Mouse (Mus musculus) heart, postnatal 0 days (tissue): ENCODE measurements around the gene Fmnl1. TPM values are rescaled to one million over a fixed set of nuclear protein-coding genes. Genes with fewer than 3 reads are reported as not detected.

Experiments used
- ATAC-seq: fragments of 200-750 bp; cut with Nextera tagmentation; 2 replicates; pipeline ENCODE4 v1.8.0; 2017; ENCODE audit warnings: low read depth, moderate number of reproducible peaks, moderate library complexity; ENCODE audit not compliant: insufficient read depth
- DNase-seq: peaks from one replicate; pipeline ENCODE4 v3.0.0-alpha.2; 2016; ENCODE audit warnings: low spot score
- H3K27ac ChIP-seq: fragments of 300-500 bp; sonication (generic); 2 replicates; pipeline ENCODE4 v1.5.1; 2014; ENCODE audit warnings: low read depth, mild to moderate bottlenecking
- H3K27me3 ChIP-seq: fragments of 300-500 bp; sonication (generic); 2 replicates; pipeline ENCODE4 v1.6.1; 2014; ENCODE audit warnings: low read length, mixed read lengths; ENCODE audit not compliant: control insufficient read depth, insufficient read depth
- H3K36me3 ChIP-seq: fragments of 300-500 bp; sonication (generic); replicated peaks from 2 replicates; pipeline ENCODE4 v1.6.1; 2014; ENCODE audit warnings: low read length, mixed read lengths; ENCODE audit not compliant: control insufficient read depth, insufficient read depth
- H3K4me1 ChIP-seq: fragments of 300-500 bp; sonication (generic); 2 replicates; pipeline ENCODE4 v1.6.1; 2014; ENCODE audit warnings: antibody characterized with exemption; ENCODE audit not compliant: control insufficient read depth, insufficient read depth
- H3K4me2 ChIP-seq: fragments of 300-500 bp; sonication (generic); 2 replicates; pipeline ENCODE4 v1.6.1; 2014; ENCODE audit warnings: low read depth, mild to moderate bottlenecking, low read length, moderate library complexity
- H3K4me3 ChIP-seq: fragments of 300-500 bp; sonication (generic); 2 replicates; pipeline ENCODE4 v1.5.1; 2014; ENCODE audit warnings: low read depth, low read length
- H3K9ac ChIP-seq: fragments of 300-500 bp; sonication (generic); replicated peaks from 2 replicates; pipeline ENCODE4 v1.6.1; 2014; ENCODE audit warnings: low read depth, low read length, mixed read lengths
- H3K9me3 ChIP-seq: fragments of 300-500 bp; sonication (generic); replicated peaks from 2 replicates; pipeline ENCODE4 v1.6.1; 2016; ENCODE audit warnings: low read length; ENCODE audit not compliant: control insufficient read depth
- CTCF ChIP-seq: IDR thresholded peaks from 2 replicates; pipeline ENCODE4 v1.5.1; 2016; ENCODE audit warnings: antibody characterized with exemption, control low read depth, low read depth
- EP300 ChIP-seq: IDR thresholded peaks from 2 replicates; pipeline ENCODE4 v1.6.1; 2016; ENCODE audit warnings: antibody characterized with exemption, low read depth
- WGBS: fragments of 180-500 bp; shearing (Covaris S2); extraction: QIAGEN DNeasy Blood & Tissue Kit; methylation state at CpG from one replicate; pipeline ENCODE4 v1.1.7; 2014; 5-methylcytosine and 5-hydroxymethylcytosine counted together
- polyA plus RNA-seq: library from polyadenylated mRNA; unstranded; fragments of >200 nt; fragmentation: Nextera tagmentation; extraction: Ambion mirVana; gene quantifications from 2 replicates; pipeline ENCODE4 v1.2.1, GENCODE M21; 2015
- total RNA-seq: library from RNA; depleted of rRNA; stranded (reverse); fragments of >200 nt; gene quantifications from 2 replicates; pipeline ENCODE4 v1.2.3, GENCODE M21; 2014; ENCODE audit warnings: low replicate concordance

Gene Fmnl1
- total and polyA plus RNA-seq, 2 experiments from 2014 or later = 1.1 to 2.2 TPM

- H3K27ac ChIP-seq = no peak overlapping the region
- H3K27me3 ChIP-seq = peaks cover 73% of the 10 kb centered on the region
- peak overlapping the region; percentile 35; the same call in 1 of the 2 replicates for H3K4me2 ChIP-seq
- H3K4me1 ChIP-seq = no peaks in the 10 kb centered on the region
- WGBS = 9% methylated on average over 41 of the region's 44 CpGs
- no peak overlapping the region for H3K4me3 ChIP-seq
- DNase-seq (peak; percentile 15), ATAC-seq (no peak; the same call in 1 of the 2 replicates)
- no peaks in the 10 kb centered on the region for H3K9me3 ChIP-seq
- H3K9ac ChIP-seq = no peak overlapping the region
- TF ChIP-seq CTCF = peak; percentile 52
- no peak for TF ChIP-seq EP300
- no peaks in the 10 kb centered on the region for H3K36me3 ChIP-seq
Measured at GRCm38 (mm10) chr11:103192956-103193824, 22.3 kb downstream of the Fmnl1 start.

GRCm38 (mm10) chr11:103193825-103194168 is 22.9 kb downstream of the Fmnl1 start:
- no peak overlapping the region for H3K4me2 ChIP-seq
- TF ChIP-seq EP300 = no peak
- no peak for TF ChIP-seq CTCF
- H3K36me3 ChIP-seq = no peaks in the 10 kb centered on the region
- no peak overlapping the region for H3K9ac ChIP-seq
- DNase-seq (no peak), ATAC-seq (no peak)
- peaks cover 79% of the 10 kb centered on the region for H3K27me3 ChIP-seq
- 43% methylated on average over 9 of the region's 9 CpGs for WGBS
- no peak overlapping the region for H3K27ac ChIP-seq
- 0 out of 2 replicates have a peak, but pooled peaks cover 2% of the 10 kb centered on the region for H3K4me1 ChIP-seq
- no peak overlapping the region for H3K4me3 ChIP-seq
- no peaks in the 10 kb centered on the region for H3K9me3 ChIP-seq

GRCm38 (mm10) chr11:103195236-103195635 is 24.3 kb downstream of the Fmnl1 start:
- no peaks in the 10 kb centered on the region for H3K9me3 ChIP-seq
- H3K9ac ChIP-seq = no peak overlapping the region
- H3K27me3 ChIP-seq = peaks cover 93% of the 10 kb centered on the region
- 0 out of 2 replicates have a peak, but pooled peaks cover 10% of the 10 kb centered on the region for H3K4me1 ChIP-seq
- no peak overlapping the region for H3K27ac ChIP-seq
- H3K36me3 ChIP-seq = no peaks in the 10 kb centered on the region
- no peak overlapping the region for H3K4me3 ChIP-seq
- DNase-seq = no peak
- 84% methylated on average over 18 of the region's 18 CpGs for WGBS
- ATAC-seq = no peak
- TF ChIP-seq CTCF (no peak), EP300 (no peak)
- H3K4me2 ChIP-seq = no peak overlapping the region

GRCm38 (mm10) chr11:103195656-103196055 is 24.7 kb downstream of the Fmnl1 start:
- Histone ChIP-seq H3K36me3 (no peaks in the 10 kb centered on the region), H3K4me3 (no peak overlapping the region), H3K9me3 (no peaks in the 10 kb centered on the region), H3K27me3 (peaks cover 95% of the 10 kb centered on the region), H3K27ac (no peak overlapping the region), H3K9ac (no peak overlapping the region), H3K4me2 (no peak overlapping the region), H3K4me1 (0 out of 2 replicates have a peak, but pooled peaks cover 10% of the 10 kb centered on the region)
- DNase-seq (no peak), ATAC-seq (no peak)
- no peak for TF ChIP-seq CTCF
- TF ChIP-seq EP300 = no peak
- 85% methylated on average over 5 of the region's 5 CpGs for WGBS

GRCm38 (mm10) chr11:103197340-103197739 is 26.4 kb downstream of the Fmnl1 start:
- Histone ChIP-seq H3K4me1 (0 out of 2 replicates have a peak, but pooled peaks cover 10% of the 10 kb centered on the region), H3K27me3 (peaks cover 80% of the 10 kb centered on the region), H3K9ac (no peak overlapping the region), H3K4me3 (no peak overlapping the region), H3K9me3 (no peaks in the 10 kb centered on the region), H3K27ac (no peak overlapping the region), H3K36me3 (no peaks in the 10 kb centered on the region), H3K4me2 (no peak overlapping the region)
- ATAC-seq (no peak), DNase-seq (no peak)
- TF ChIP-seq CTCF (no peak), EP300 (no peak)
- WGBS = 71% methylated on average over 4 of the region's 4 CpGs
